Mouse (Mus musculus): ENCODE measurements around the gene Akap7. TPM values are rescaled to one million over a fixed set of nuclear protein-coding genes. Genes with fewer than 3 reads are reported as not detected.
A peak's percentile ranks its signal among the peaks of the same experiment; 100 is the strongest.

Akap7 gene
- total RNA-seq, 2 experiments from 2014 or later: 52.6 to 58.2 TPM

DNA sequence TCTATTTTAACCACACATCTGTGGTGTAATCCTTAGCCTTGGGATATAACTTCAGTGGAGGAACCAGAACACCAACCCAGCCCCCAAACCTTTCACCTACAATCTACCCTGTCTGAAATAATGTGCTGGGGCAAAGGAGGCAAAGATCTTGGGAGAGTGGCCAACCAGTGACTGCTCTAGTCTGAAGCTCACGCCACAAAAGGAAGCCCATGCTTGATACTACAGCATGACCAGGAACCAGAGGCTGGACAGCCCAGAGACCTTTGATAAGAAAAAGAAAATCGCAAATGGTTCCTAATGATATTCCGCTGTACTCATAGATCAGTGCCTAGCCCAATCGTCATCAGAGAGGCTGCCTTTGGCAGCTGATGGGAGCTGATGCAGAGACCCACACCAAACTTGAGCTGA lies 9.4 kb downstream of the Akap7 start:
- intact Hi-C loops (cut with DNase I): no loop called here

DNA sequence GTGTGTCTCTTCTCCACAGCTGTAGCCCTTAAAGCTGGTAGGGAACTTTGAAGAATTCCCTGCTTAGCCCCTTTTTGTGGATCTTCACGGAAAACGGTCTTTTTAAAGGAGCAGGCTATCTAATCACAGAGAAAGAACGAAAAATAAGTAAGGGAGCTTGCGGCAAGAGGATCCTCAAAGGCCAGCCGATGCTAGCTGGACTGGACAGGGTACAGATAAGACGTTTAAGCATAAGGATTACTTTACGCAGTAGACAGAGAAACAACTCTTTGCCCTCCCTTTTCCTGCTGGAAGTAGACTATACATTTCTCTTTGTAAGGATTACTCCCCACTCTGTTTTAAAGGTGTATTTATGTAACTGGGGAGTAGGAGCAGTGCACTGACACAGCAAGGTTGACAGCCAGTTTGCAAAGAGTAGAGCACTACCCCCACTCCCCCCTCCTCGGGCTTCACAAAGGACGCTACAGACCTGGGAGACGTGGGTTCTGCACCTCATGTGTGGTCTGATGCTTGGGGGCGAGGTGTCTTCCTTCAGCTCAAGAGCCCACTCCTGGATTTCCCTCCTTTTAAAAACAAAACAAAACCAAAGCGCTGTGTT lies 9.9 kb downstream of the Akap7 start:
- intact Hi-C loops (cut with DNase I): no loop called here
- no peak for DNase-seq (ENCODE audit: low spot score)

More for the DNA sequence above, 9.4 kb downstream of the Akap7 start:
- DNase-seq (ENCODE audit: low spot score): no peak

DNA sequence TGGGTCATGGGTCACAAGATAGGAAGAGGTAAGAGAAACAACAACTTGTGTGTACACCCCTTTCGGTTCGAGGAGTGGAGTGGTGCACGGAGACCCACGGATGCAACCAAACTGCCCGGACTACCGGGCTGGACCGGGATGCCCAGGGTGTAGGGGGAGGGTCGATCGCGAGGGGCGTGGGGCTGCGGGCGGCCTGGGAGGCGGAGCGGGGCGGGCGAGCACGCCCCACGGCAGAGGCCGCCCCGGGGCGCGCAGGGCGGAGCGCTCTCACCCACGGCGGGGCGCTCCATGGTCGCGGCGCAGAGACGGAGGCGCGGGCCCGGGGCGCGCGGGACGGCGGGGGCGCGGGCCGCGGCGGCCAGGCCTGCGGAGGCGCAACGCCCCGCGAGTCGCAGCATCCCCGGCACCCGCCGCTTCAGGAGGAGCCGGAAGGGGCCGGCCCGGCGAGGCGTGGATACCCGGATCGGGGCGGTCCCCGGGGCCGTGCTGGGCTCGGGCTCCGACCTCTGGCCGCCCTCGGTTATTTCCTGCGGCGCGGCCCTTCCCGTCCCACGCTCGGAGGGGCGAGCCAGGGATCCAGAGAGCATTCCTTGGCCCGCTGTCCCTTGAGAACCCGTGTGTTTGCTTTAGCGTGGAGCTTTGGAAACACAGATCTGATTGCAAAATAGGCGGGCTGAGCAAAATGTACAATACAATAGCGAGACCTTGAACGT lies 10.9 kb downstream of the Akap7 start:
- intact Hi-C loops (cut with DNase I): no loop called here
- peak; percentile 91 for DNase-seq (ENCODE audit: low spot score)

DNA sequence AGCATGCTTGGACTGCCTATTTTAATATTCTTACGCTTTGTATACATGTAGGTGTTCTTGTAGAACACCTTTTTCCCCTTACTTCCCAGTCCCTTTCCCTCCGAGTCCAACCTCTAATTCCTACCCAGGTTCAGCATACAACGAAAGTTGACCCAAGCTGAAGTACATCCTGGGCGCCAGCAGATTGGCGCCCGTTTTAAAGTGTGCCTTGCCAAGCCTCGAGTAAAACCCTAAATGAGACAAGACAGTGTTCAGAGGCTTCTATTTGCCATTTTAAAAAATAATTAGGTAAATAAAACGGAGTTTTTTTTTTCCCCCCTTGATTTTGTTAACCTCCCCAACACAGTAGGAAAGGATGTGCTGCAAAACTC lies 11.4 kb downstream of the Akap7 start:
- DNase-seq (ENCODE audit: low spot score): no peak
- intact Hi-C loops (cut with DNase I): no loop called here

DNA sequence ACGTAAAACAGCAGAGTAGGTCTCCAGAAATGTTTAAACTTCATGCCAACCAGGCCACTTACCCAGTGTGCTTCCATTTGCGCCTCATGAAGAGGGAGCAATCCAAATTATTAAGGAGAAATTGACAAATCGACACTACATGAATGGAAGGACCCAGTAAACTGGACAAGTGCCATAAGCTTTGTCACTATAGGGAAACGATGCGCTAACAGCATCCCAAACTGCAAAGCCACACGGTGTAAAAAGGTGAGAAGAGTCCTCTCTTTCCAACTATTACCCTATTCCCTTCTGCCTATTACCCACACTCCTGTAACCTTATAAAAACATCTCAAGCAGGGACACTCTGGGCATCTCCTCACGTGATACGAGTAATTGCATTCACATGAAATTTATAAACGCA lies 11.8 kb downstream of the Akap7 start:
- DNase-seq (ENCODE audit: low spot score): no peak
- intact Hi-C loops (cut with DNase I): loop anchor here (2.0 kb wide), 1 partner anchor 63 kb away; the partner anchor contains the start of gene Epb41l2

DNA sequence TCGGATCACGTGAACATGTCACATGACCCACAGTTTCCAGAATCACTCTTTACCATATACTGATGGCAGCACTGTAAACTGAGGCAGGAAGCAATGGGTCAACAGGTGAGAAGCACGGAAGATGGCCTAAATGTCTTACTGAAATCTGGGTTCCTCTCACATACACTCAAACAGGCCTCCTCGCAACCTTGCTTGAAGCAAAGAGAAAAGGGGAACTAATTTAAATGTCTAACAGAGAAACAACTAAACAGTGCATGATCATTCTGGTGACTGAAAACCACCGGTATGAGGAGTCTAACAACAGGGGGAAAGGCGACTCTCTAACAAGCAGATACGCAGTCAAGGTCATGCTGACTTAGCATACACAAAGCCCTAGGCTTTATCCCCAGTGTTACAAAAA lies 12.7 kb downstream of the Akap7 start:
- DNase-seq (ENCODE audit: low spot score): no peak
- intact Hi-C loops (cut with DNase I): loop anchor here (2.0 kb wide), 1 partner anchor 64 kb away; the partner anchor contains the start of gene Epb41l2

DNA sequence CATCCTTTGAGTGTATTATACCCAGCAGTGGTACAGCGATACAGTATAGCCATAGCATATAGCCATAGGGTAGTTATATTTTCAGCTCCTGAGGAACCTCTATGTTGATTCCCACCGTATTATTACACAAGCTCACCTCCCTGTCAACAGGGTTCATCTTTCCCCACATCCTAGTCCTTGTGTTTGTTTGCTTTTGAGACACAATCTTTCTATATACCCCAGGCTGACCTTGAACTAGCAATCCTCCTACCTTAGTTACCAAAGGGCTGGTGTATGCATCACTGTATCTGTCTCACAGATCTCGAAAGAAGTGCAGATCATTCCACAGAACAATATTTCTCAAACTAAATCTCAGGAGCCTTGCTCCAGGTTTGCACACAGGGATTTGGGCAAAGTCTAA lies 13.9 kb downstream of the Akap7 start:
- DNase-seq (ENCODE audit: low spot score): no peak
- intact Hi-C loops (cut with DNase I): loop anchor here (2.0 kb wide), 1 partner anchor 65 kb away; the partner anchor contains the start of gene Epb41l2

DNA sequence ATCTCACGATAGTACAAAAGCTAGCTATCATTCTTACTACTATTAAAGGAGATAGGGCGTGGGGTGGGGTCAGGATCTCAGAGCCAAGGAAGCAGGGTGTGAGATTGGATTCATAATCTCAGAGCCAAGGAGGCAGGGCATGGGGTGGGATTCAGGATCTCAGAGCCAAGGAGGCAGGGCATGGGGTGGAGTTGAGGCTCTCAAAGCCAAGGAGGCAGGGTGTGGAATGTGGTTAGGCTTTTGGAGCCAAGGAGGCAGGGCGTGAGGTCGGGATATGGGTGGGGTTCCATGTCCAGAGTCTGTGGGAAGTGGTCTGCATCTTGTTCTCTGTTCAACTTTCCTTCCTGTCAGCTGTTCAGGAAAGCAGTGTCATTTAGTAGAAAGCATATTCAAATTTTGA lies 16.6 kb downstream of the Akap7 start:
- peak; percentile 77 for DNase-seq (ENCODE audit: low spot score)
- intact Hi-C loops (cut with DNase I): no loop called here

DNA sequence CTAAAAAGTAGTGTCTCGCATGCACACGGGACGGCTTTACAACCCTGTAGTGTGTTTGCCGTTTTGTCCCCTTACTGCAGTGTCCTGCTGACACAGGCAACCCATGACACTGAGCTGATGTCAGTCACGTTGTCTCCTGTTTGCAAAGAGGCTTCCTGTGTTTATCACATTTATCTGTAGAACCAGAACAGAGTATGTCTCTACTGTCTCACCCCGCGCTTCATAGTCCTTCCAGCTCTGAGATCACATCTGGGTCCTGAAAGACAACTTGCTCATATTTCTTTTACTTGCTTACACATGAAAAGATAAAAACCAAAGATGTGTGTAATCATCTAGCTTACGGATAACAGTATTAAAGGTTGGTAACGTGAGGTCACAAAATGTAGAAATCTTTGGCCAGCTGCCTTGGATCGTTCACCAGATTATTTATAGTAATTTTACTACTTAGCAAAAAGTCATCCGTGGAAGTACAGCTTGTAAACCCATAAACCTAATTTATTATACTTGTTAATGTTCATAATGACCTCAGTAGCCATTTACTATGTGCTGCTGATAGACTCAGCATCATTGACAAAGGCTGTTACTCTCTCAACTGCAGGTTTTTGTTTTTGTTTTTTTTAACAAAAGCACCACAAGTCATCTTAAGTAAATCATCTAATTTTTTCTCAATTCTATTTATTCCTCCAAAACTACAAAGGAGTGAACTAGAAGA lies 22.4 kb downstream of the Akap7 start:
- no peak for DNase-seq (ENCODE audit: low spot score)
- intact Hi-C loops (cut with DNase I): no loop called here

DNA sequence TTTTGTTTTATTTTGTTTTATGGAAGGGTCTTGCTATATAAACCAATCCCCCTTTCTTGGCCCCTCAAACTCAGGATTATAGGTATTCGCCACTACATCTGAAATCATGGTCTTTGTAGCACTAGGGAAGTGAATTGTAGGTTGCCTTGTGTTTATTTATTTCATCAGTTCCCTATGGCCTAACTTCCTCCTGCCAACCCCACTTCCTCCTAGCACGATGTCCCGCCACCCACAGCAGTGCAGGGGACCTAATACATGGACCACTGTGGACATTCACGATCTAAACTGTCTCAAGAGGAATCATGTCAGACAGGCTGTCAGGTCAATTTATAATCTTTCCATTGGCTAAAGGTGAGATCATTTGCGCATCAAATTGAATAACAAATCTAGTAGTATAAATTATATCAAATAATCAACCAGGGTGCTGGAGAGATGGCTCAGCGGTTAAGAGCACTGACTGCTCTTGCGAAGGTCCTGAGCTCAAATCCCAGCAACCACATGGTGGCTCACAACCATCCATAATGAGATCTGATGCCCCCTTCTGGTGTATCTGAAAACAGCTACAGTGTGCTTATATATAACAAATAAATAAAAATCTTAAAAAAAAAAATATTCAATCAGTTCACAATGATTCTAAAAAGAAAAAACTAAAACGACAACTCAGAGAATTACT lies 23.1 kb downstream of the Akap7 start:
- no peak for DNase-seq (ENCODE audit: low spot score)
- intact Hi-C loops (cut with DNase I): no loop called here

DNA sequence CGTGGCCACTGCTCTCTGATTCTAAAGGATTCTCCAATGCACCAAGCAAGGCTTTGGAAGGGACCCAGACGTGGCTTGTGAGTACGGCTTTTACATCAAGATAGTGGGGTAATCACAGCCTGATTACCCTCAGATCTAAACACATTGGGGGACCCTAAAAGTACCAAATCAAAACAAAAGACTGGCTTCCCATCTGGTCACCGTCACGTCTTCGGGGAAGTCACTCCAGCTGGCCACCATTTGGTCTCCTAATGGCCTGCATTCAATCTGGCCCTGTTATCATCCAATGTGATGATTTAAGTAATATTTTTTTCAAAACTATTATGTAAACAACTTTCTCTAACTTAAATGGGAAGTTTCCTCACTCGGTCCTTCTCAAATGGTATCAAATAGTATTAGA lies 24.3 kb downstream of the Akap7 start:
- no peak for DNase-seq (ENCODE audit: low spot score)
- intact Hi-C loops (cut with DNase I): no loop called here

DNA sequence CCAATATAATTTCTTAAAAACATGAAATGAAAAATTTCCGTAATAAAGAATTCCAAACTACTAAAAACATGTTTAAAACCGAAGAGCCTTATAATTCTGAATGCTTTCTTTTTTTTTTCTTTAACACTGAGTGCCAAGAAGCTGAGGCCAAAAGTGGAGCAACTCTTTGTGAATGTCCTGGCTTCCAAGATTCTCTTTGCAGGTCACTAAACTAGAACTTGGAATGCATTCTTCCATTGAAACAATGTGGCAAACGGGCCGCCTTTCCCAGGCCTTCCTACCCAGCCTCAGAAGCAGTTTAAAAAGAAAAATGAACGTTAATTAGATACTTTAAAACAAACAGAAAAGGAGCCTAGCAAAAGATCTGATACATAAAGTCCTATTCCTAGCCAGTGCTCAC lies 27.5 kb downstream of the Akap7 start:
- intact Hi-C loops (cut with DNase I): no loop called here
- no peak for DNase-seq (ENCODE audit: low spot score)

DNA sequence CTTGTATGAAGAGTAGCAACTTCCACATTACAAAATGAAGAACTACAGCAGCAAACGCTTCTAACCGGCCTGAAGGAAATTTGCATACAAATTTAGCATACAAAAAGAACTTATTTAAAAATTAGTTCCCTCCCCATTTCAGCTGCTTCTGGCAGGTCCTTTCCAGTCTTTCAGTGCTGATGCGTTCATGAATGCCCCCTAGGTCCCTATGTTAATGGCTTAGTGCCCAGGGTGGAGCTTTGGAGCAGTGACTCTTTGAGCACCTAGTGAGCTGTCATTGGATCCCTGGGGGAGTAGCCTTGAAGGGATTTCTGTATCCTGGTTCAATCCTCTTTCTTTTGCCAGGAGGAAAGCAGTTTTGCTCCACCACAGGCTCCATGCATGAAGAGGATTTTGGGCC lies 28.3 kb downstream of the Akap7 start:
- DNase-seq (ENCODE audit: low spot score): no peak
- intact Hi-C loops (cut with DNase I): no loop called here

DNA sequence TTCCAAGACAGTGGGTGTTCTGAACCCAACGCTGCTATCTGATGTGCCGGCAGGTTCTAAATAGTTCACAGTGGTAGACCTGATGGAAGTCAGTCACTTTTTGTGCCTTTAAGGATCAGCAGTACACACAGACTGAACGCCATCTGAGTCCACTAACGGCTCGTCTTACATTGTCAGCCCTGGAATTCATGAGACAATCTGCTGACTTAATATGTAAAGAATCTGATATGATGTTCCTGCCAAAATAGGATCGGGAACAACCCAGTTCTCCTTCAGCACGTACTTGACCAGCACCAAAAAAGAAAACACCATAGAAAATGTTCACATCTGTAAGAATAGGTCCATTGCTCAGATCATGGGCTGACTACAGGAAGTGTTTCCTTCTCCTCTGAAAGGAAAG lies 32.2 kb downstream of the Akap7 start:
- intact Hi-C loops (cut with DNase I): no loop called here
- DNase-seq (ENCODE audit: low spot score): no peak

DNA sequence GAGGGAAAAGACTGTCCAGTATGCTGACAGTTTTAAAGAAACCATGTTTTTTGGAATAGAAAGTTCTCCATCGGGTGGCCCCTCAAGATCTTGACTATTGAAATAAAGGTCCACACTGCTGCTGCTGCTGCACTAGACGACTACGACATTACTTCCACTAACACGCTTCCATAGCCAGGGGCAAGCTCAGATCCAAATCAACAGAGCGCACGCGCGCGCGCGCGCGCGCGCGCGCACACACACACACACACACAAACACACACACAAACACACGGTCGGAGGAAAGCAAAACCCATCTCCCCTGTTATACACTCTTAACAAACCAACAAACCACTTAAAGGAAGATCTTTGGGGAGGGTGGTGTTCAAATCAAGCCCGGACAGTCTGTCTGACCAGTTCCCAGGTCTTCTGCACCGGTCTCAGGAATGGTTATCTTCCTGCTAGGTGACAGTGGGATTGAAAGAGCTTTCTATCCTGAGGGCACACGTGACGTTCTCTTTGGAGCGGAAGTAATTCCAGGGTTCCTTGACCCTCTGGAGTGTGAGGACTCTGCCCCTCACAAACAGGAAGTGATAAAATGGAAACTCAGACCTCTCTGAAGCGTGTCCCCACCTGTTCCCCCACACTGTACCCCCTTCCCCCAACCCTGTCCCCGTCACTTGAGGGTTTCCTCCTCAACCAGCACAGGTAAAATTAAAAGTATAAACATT lies 32.9 kb downstream of the Akap7 start:
- intact Hi-C loops (cut with DNase I): no loop called here
- DNase-seq (ENCODE audit: low spot score): no peak

DNA sequence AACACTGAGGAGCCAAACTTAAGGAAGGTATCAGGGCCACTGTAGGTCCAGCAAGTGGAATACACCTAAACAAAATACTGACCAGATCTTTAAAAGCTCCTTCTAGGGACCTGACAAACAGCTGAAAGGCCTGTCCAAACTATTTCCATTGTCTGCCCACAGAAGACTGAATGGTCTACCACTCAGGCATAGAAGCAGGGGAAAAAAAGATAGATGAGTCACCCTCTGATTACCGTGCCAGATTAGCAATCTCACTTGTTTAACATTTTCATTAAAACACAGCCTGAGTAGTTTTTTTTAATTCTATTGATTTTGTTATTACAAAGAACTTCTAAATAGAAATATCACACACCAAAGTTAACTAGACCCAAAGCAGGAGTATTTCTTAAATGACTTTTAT lies 33.9 kb downstream of the Akap7 start:
- intact Hi-C loops (cut with DNase I): no loop called here
- DNase-seq (ENCODE audit: low spot score): no peak

DNA sequence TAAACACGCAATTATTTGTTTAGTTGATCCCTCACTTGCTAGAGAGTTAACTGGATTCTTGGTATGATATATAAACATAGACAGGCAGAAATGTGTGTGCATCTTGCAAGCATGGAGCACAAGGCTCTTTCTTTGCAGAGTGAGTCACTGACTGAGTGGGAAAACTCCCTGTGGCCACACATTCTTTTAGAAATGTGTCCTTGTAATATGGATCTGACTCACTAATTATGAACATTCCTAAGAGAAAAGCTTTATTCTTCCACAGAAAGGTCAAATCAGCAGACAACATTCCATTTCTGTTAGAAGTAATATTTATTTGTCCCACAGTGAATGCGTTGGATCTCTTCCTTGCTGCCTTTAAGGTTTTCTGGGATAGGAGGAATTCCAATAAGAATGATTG lies 35.9 kb downstream of the Akap7 start:
- intact Hi-C loops (cut with DNase I): no loop called here

DNA sequence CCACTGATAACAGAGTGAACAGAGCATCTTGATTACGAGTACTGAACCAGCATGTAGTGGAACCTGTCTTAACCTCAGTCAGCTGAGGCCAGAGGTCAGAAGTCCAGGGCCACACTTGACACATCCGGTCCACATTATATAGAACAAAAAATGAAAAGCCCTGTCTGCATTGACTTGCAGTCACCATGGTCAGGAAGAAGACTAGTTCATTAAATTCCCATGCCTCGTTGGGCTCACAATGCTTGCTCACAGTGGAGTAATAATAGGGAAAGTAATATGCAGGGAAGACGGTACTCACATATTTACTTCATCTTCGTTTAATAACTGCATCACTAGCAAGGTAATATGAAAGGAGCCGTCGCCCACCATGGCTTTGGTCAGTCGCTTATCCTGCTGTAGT lies 36.5 kb downstream of the Akap7 start:
- intact Hi-C loops (cut with DNase I): no loop called here
- DNase-seq (ENCODE audit: low spot score): no peak

More for the DNA sequence above, 35.9 kb downstream of the Akap7 start:
- no peak for DNase-seq (ENCODE audit: low spot score)

DNA sequence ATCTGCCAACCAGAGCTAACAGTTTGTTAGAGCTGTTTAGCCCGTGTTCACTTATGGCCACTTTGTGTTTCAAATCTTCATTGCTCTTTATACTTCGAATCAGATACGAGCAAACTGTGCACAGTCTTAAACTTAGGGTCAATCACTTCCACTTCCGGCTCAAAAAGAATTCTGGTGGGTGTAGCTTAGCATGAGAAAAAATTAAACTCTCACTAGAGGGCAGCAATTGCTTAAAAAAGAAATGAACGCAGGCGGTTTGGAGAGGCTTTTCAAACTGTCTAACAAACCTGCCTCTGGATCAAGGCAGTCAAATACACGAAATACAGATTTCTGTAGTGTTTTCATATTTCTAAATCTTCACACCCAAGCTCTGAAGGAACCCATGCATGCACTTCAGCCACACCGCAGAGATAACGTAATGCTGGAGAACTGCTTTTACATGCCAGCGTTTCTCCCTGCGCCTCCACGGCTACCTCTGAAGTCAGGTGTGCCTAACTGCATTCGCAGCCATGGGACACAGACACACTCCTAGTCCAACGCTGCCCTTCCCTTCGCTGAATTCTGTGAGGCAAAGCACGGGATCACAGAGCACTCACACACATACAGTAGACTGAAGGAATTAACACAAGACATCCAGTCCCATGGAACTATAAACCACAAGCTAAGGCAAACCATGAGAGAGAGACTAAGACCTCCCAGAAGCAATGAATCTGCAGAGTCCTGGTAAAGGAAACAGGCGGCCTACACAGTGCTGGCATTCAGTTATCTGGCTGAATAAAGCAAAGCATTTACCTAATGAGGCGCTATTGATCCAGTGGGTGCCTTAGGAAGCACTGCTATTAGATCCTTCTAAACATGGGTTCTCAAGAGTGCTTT lies 39.0 kb downstream of the Akap7 start:
- intact Hi-C loops (cut with DNase I): loop anchor here (1.0 kb wide), 1 partner anchor 220 kb away; no protein-coding TSS in a partner anchor
- no peak for DNase-seq (ENCODE audit: low spot score)
